Mouse (Mus musculus): ENCODE measurements around the gene Dmac2.
"Not testable (repeated sequence)": the region's sequence is repeated elsewhere in the genome, so short reads cannot be mapped to it uniquely, and the experiment has no call there.

The Dmac2 gene

GRCm38 (mm10) chr7:25618865-25619721 lies at the start of gene Dmac2:
Gene Dmac2 (plus strand): TSS chr7:25619414.
- DNase-seq: peak; percentile 94

DNA sequence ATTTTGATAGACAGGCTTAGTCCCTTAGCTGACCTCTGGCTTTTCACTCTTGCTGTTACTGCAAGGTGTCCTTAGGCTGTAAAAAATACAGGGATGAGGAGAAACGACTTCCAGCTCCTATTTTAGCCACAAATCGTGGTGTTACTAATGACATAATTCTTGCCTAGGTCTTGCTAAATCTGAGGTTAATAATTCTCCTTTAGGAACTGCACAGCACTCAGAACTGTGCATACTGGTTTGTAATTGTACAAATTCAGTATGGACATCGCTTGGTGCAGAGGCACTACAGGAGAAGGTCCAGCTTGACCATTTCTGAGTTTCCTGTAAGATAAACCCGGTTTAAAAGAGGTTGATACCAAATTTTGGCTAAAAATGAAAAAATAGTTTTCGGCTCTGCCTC lies 45.4 kb upstream of the Dmac2 start:
- DNase-seq: not testable (repeated sequence)

- no peak for DNase-seq
Observed at GRCm38 (mm10) chr7:25575105-25575504, 44.1 kb upstream of the Dmac2 start.

GRCm38 (mm10) chr7:25575870-25576269 lies 43.3 kb upstream of the Dmac2 start:
- no peak for DNase-seq

GRCm38 (mm10) chr7:25576308-25576707 lies 42.9 kb upstream of the Dmac2 start:
- not testable (repeated sequence) for DNase-seq

- not testable (repeated sequence) for DNase-seq
Observed at GRCm38 (mm10) chr7:25576793-25577437, 42.3 kb upstream of the Dmac2 start.

- no peak for DNase-seq
Observed at GRCm38 (mm10) chr7:25579441-25579840, 39.8 kb upstream of the Dmac2 start.

GRCm38 (mm10) chr7:25582301-25582810 lies 36.9 kb upstream of the Dmac2 start:
- no peak for DNase-seq

- DNase-seq: no peak
Observed at GRCm38 (mm10) chr7:25584651-25585050, 34.6 kb upstream of the Dmac2 start.

GRCm38 (mm10) chr7:25585351-25586204 lies 33.6 kb upstream of the Dmac2 start:
- no peak for DNase-seq

DNA sequence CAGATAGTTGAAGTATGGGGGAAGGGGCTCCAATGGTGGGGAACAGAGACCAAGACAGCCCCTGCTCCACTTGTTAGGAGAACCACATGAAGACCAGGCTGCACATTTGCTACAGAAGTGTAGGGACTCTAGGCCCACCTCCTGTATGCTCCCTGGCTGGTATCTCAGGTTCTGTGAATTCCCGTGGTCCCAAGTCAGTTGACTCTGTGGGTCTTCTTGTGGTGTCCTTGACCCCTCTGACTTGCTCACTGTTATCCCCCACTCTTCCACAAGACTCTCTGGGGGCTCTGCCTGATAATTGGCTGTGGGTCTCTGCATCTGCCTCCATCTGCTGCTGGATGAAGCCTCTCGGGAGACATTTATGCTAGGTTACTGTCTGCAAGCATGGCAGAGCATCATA lies 28.0 kb upstream of the Dmac2 start:
- DNase-seq: no peak

- no peak for DNase-seq
Observed at GRCm38 (mm10) chr7:25593859-25594258, 25.4 kb upstream of the Dmac2 start.

DNA sequence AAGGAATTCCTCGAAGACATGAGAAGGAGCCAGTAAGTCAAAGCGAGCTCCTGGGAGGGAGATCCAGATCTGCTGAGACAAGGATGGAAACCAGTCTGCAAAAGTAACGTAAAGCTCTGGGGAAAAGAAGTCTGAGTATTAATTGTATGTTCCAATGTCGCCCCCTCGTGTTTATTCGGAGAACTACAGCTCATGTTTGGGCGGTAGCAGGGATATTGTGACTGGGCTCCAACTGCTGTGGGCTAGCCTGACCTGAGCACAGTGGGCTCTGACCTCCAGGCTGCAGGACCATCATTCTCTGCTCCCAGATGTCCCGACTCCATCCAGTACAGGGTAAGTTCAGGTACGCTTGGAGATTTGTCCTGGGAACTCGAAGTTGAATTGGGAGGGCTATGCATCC lies 19.6 kb upstream of the Dmac2 start:
- peak; percentile 75 for DNase-seq

DNA sequence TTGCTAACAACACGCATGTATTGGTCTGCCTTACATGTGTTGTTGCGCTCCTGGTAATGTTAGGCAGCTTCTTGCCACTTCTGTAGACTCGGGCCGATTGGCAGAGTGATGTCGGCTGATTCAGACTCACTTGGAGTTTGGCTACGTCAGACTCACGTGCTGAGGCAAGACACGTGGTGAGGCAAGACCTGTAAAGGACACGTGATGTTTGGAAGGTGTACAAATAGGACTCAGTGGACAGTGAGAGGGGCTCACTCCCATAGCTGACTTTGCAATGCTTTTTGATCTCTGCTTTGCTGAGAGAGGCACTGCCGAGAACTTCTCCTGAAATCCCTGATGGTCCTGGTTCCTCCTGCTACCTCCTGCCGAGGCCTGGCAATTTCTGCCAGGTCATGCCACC lies 18.5 kb upstream of the Dmac2 start:
- DNase-seq: no peak

DNA sequence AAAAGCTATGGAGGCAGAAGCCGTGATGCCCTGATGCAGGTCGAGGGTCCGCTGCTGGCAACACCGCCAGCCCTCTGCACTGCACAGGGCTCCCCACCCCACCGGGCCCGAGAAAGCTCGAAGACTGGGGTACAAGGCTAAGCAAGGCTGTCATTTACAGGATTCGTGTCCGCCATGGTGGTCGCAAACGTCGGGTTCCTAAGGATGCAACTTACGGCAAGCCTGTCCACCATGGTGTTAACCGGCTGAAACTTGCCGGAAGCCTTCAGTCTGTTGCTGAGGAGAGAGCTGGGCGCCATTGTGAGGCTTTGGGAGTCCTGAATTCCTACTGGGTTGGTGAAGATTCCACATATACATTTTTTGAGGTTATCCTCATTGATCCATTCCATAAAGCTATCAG lies 17.9 kb upstream of the Dmac2 start:
- DNase-seq: no peak

DNA sequence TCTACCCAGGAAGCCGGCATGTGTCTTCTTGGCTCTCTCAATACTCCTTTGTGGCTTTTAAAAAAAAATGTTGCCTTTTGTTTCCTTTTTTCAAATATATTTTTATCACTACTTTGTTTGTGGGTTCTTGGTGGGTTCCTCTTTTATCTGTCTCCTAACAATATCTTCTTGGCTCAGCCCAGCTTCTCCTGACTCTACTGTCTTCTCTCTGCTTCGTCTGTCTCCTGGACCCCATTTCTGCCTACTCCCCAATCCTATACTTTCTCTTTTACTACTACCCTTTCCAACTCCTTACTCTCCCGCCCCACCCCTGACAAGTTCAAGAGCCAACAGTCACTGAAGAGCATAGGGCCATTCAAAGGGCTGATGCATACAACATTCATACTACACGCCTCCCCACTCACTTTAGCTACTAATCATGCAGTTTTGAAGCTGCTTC lies 12.6 kb upstream of the Dmac2 start:
- no peak for DNase-seq

DNA sequence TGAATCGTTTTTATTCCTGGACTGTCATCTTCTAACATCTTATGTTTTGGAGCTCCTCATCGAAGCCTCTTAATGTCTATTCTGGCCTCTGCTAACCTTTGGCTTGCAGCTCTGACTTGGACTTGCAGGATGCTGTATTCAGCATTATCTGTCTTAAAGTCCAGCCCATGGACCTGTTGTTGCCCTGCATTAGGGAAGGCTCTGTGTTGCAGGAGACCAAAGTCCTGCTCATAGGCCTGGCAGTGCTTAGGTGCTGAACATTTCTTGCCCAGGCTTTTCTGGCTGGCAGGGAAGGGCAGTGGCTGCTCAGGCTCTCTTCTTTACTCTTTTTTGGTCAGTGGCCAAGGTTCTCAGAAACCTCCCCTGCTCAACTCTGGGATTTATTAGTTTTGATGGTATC lies 12.0 kb upstream of the Dmac2 start:
- DNase-seq: no peak

DNA sequence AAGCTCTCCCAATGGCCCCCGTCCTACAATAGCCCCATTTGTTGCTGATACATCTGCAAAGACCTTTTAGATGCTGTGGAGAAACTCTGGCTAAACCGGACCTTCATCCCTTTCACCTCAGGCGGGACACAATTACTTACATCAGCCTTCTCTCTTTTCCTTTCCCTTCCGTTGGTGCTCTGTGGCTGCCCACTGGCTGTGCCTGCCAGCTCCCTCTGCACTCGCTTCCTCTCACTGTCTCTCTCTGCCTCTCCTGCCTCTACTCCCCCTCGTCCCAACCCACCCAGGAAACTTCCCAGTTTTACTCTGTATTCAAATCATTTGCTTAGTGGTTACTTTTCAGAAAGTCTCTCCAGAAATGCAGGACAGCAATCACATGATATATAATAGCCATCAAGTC lies 9.2 kb upstream of the Dmac2 start:
- no peak for DNase-seq

DNA sequence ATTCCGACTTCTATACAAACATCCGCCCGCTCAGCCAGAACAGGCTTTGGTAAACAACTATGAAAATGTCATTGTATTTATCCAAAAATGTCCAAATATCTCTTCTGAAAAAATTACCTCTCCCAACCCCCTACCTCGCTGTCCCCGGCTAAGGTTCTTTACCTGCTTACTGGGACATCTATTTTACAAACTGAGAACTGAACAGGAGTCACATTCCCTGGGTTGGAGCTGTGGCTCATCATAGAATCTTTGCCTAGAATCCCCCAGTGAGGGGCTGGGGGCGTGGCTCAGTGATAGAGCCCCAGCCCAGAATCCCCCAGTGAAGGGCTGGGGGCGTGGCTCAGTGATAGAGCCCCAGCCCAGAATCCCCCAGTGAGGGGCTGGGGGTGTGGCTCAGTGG lies 7.7 kb upstream of the Dmac2 start:
- no peak for DNase-seq

GRCm38 (mm10) chr7:25614086-25614485 lies 5.1 kb upstream of the Dmac2 start:
- no peak for DNase-seq

- no peak for DNase-seq
Observed at GRCm38 (mm10) chr7:25614831-25615705, 4.1 kb upstream of the Dmac2 start.

GRCm38 (mm10) chr7:25615706-25616011 lies 3.6 kb upstream of the Dmac2 start, which contains the start of gene Erich4:
Gene Erich4 (minus strand): TSS chr7:25615892.
- DNase-seq: no peak
